Mouse (Mus musculus): ENCODE measurements around the gene Prn.

DNA sequence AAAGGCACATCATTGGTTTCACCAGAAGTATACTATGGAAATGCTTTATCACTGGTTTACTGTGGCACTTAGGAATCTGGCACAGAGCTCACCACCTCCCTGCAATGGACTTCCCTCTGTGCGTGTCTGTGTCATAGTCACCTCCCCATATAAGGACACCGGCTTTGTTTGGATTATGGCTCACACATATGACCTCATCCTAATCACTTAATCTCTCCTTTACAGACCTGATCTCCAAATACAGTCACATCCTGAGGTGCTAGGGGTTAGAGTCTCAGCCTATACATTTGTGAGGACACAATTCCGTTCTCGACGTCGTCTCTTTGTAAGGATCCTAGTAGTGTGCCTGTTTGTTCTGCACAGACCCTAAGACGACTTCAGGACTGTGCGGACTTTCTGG lies 35.5 kb downstream of the Prn start:
- TF ChIP-seq POLR2A (IDR thresholded peaks at IDR 0.05; ENCODE audit: control insufficient read depth, extremely low read depth, insufficient read depth, low read length, poor library complexity) (no peak), CTCF (IDR thresholded peaks at IDR 0.05; ENCODE audit: borderline replicate concordance, control insufficient read depth, extremely low read depth, insufficient read depth, low read length, poor library complexity) (no peak)

Measured in thymus, adult 2 months (tissue).